10 mouse cellular contexts compared by ENCODE assay signal in the genomic region with DNA sequence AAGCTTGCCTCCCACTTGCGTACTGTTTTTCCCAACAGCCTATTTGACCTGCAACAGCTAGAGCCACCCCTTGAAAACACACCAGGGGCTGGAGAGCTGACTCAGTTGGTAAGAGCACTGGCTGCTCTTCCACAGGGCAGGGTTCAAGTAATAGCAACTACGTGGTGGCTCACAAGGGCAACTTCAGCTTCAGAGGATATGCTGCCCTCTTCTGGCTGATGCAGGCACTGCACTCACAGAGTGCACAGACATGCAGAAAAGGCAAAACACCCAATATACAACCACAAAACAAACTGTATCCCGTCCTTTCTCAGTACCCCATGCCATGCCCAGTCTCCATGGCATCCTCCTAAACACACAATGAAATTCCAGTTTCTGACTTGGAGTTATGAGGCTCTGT. TPM values are rescaled to one million over a fixed set of nuclear protein-coding genes. Genes with fewer than 3 reads are reported as not detected.
DNase-seq lines count a peak whose midpoint lies in the region; ATAC-seq and TF ChIP-seq lines count a peak whose summit lies in the region.
"Had no signal": no experiment of that assay in that cellular context is flagged by ENCODE, and none has a peak within 500 bp of the region (broad histone marks: within the 10 kb centered on the region; RNA-seq: fewer than 3 reads in every experiment).

No protein-coding gene starts in this region.

- H3K36me3 ChIP-seq in C2C12 (ENCODE audit: control insufficient read depth, insufficient read depth) = no peaks in the 10 kb centered on the region
- no peaks in the 10 kb centered on the region for H3K36me3 ChIP-seq in kidney, embryonic 14.5 days (ENCODE audit: control insufficient read depth, insufficient read depth, low read length)
- H3K36me3 ChIP-seq in splenic B cell, adult 2 months (ENCODE audit: control insufficient read depth, insufficient read depth, low read length, poor library complexity, severe bottlenecking) = peaks cover 5% of the 10 kb centered on the region; the same call in 1 of the 2 replicates
- H3K36me3 ChIP-seq: embryonic facial prominence, embryonic 15.5 days; limb, embryonic 15.5 days had no signal

- H3K27ac ChIP-seq in kidney, embryonic 14.5 days (ENCODE audit: low read depth, low read length) = peak overlapping the region; percentile 87
- H3K27ac ChIP-seq: embryonic facial prominence, embryonic 15.5 days; limb, embryonic 15.5 days had no signal

- no peak overlapping the region for H3K9ac ChIP-seq in kidney, embryonic 14.5 days (ENCODE audit: low read depth, low read length)
- H3K9ac ChIP-seq: embryonic facial prominence, embryonic 15.5 days; limb, embryonic 15.5 days had no signal

- H3K79me2 ChIP-seq in C2C12 (ENCODE audit: control insufficient read depth, insufficient read depth) = no peaks in the 10 kb centered on the region

- DNase-seq in kidney, adult 18-20 months = peak; percentile 37
- DNase-seq in kidney, adult 11 months = no peak
- DNase-seq in R1 (ENCODE audit: low read depth, low spot score) = peak; percentile 70
- DNase-seq in splenic B cell, adult 2 months (ENCODE audit: low read depth, low spot score) = peak; percentile 56
- DNase-seq in left cerebral cortex, adult 8-10 months (ENCODE audit: low spot score in 2 of 2) = no peak
- no peak for DNase-seq in frontal cortex, postnatal 25 days (ENCODE audit: low spot score in 2 of 2)

- peaks cover 74% of the 10 kb centered on the region for H3K27me3 ChIP-seq in C2C12 (ENCODE audit: control insufficient read depth, insufficient read depth, insufficient read length)
- H3K27me3 ChIP-seq in kidney, embryonic 14.5 days (ENCODE audit: control insufficient read depth, insufficient read depth, low read length) = no peaks in the 10 kb centered on the region
- H3K27me3 ChIP-seq in splenic B cell, adult 2 months (ENCODE audit: control insufficient read depth, insufficient read depth, low read length, poor library complexity, severe bottlenecking) = no peaks in the 10 kb centered on the region
- H3K27me3 ChIP-seq: embryonic facial prominence, embryonic 15.5 days; limb, embryonic 15.5 days had no signal

- no peak for ATAC-seq in kidney, embryonic 14.5 days (ENCODE audit: low FRiP score, low TSS enrichment)

- no peak overlapping the region for H3K4me3 ChIP-seq in C2C12 (ENCODE audit: insufficient read depth, poor library complexity, severe bottlenecking)
- no peak overlapping the region for H3K4me3 ChIP-seq in kidney, embryonic 14.5 days (ENCODE audit: low read length)
- H3K4me3 ChIP-seq: embryonic facial prominence, embryonic 15.5 days; limb, embryonic 15.5 days had no signal

- peak; percentile 53 for TF ChIP-seq CTCF in C2C12 (IDR thresholded peaks at IDR 0.05; ENCODE audit: control insufficient read depth, insufficient read depth, insufficient read length)

- 80% methylated on average over 3 of the region's 3 CpGs for WGBS in kidney, embryonic 14.5 days

- peaks cover 3% of the 10 kb centered on the region; the same call in 1 of the 2 replicates for H3K9me3 ChIP-seq in kidney, embryonic 14.5 days (ENCODE audit: control insufficient read depth, low read length)
- H3K9me3 ChIP-seq: embryonic facial prominence, embryonic 15.5 days; limb, embryonic 15.5 days had no signal

- no peak overlapping the region for H3K4me2 ChIP-seq in kidney, embryonic 14.5 days (replicated peaks; ENCODE audit: low read depth, low read length)
- H3K4me2 ChIP-seq: embryonic facial prominence, embryonic 15.5 days; limb, embryonic 15.5 days had no signal

- peaks cover 34% of the 10 kb centered on the region for H3K4me1 ChIP-seq in kidney, embryonic 14.5 days (ENCODE audit: control insufficient read depth, insufficient read depth, low read length)
- H3K4me1 ChIP-seq: limb, embryonic 15.5 days had no signal

- no peak overlapping the region for H3ac ChIP-seq in C2C12 (ENCODE audit: control insufficient read depth, insufficient read length, low read depth)

- H3K79me3 ChIP-seq in C2C12 (ENCODE audit: low read depth) = no peaks in the 10 kb centered on the region

TF ChIP-seq in C2C12, 6 proteins besides CTCF, POLR2A, EP300 and RAD21:
- TF ChIP-seq CEBPB (IDR thresholded peaks at IDR 0.05; ENCODE audit: low read depth) (no peak), MYOD1 (IDR thresholded peaks at IDR 0.05; ENCODE audit: control insufficient read depth, insufficient read length, low read depth) (no peak)
TF ChIP-seq in C2C12: peak in this region for 0.

RNA-seq across cellular contexts. Expression of gene Rph3al, which starts 34.7 kb away (rescaled TPM):
- polyA plus RNA-seq in C2C12 (2012; fragmentation: generic; extraction: Trizol) = 0.11 TPM
- polyA plus RNA-seq in kidney, embryonic 14.5 days (2014; fragmentation: Nextera tagmentation; extraction: Ambion mirVana) = 8.8 and 13.1 TPM in 2 replicates
- 1 to 10 TPM; 2.5 to 3.7 (median 3.5) TPM for total RNA-seq in left cerebral cortex, adult 8-10 months (2022)

Comparison
In these comparisons a context has a peak if more than half of its experiments do, and no peak if none do; other contexts are left out.
1. DNase-seq: peak in kidney, adult 18-20 months (single experiment), R1 (single experiment) and splenic B cell, adult 2 months (single experiment); none in kidney, adult 11 months (single experiment), left cerebral cortex, adult 8-10 months (0 of 2) and frontal cortex, postnatal 25 days (0 of 2).